Mouse (Mus musculus): ENCODE data around the gene Epp13.

DNA sequence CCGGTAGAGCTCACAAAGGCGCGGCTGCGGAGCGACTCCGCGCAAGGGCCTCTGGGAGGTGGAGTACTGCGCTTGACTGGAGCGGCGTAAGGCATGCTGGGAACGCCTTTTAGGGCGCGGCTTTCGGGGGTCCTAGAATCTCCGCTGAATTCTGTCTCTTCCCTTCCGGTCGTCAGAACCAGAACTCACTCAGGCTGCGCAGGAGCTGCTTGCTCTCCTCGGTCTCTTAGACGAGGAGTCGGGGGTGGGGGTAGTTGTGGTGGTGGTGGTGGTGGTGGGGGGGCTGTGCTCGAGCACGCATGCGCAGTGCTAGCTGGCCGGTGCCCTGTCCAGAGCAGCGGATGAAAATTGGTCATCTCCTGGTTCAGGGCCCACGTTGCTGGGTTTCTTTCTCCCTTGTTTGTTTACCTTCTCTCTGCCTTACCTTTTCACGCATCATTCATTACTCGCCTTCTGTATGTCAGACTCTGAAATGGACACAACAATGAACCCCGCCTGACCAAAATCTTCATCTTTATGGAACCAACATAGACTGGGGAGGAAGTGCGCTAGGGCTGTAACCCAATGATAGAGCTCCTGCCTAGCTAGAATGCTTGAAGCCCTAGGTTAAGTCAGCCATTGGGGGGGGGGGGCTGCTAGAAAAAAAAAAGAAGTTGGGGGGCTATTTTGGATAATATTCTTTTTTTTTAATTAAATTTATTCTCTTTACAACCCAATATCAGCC is 78.9 kb downstream of the Epp13 start, which contains the start of gene Zfp583:
- TF ChIP-seq CTCF (IDR thresholded peaks at IDR 0.05; ENCODE audit: low read depth, low read length) (no peak), POLR2A (IDR thresholded peaks at IDR 0.05; ENCODE audit: insufficient read depth, low read length) (no peak)
